Mouse (Mus musculus) myocyte (in vitro differentiated cells): ENCODE results near the gene Itga2. TPM values are rescaled to one million over a fixed set of nuclear protein-coding genes. Genes with fewer than 3 reads are reported as not detected.

ENCODE experiments used
- H3K27me3 ChIP-seq: one replicate; pipeline ENCODE4 v1.6.1; 2011; ENCODE audit not compliant: control insufficient read depth, insufficient read depth, insufficient read length
- H3K36me3 ChIP-seq: one replicate; pipeline ENCODE4 v1.6.1; 2011; ENCODE audit not compliant: control insufficient read depth, insufficient read depth
- H3K4me2 ChIP-seq: one replicate; pipeline ENCODE4 v1.6.1; 2011; ENCODE audit warnings: low read depth, control low read depth
- H3K4me3 ChIP-seq: one replicate; pipeline ENCODE4 v1.5.1; 2011; ENCODE audit warnings: mild to moderate bottlenecking, control low read depth, moderate library complexity
- H3K79me2 ChIP-seq: one replicate; pipeline ENCODE4 v1.6.1; 2011; ENCODE audit not compliant: control insufficient read depth, insufficient read depth
- H3ac ChIP-seq: one replicate; pipeline ENCODE4 v1.6.1; 2011; ENCODE audit not compliant: control insufficient read depth, insufficient read length
- CEBPB ChIP-seq: IDR thresholded peaks from 2 replicates; pipeline ENCODE4 v1.6.1; 2011; ENCODE audit warnings: mild to moderate bottlenecking, moderate library complexity; ENCODE audit not compliant: poor library complexity, insufficient read depth, severe bottlenecking
- E2F4 ChIP-seq: IDR thresholded peaks from one replicate; pipeline ENCODE4 v1.6.1; 2011; ENCODE audit warnings: mild to moderate bottlenecking, control low read depth, moderate library complexity; ENCODE audit not compliant: insufficient read depth
- MAX ChIP-seq: IDR thresholded peaks from one replicate; pipeline ENCODE4 v1.6.1; 2011; ENCODE audit warnings: low read depth, mild to moderate bottlenecking, control low read depth
- MYOD1 ChIP-seq, 3 experiments: IDR thresholded peaks; one replicate each; pipeline ENCODE4 v1.6.1; 2011; ENCODE audit warnings: control low read depth in 2 of 3, low read depth in 2 of 3, mild to moderate bottlenecking in 2 of 3, moderate library complexity in 1 of 3; ENCODE audit not compliant: insufficient read length in 2 of 3, control insufficient read depth in 1 of 3
- MYOG ChIP-seq, 3 experiments: IDR thresholded peaks; one replicate each; pipeline ENCODE4 v1.6.1; 2011; ENCODE audit warnings: control low read depth in 2 of 3, low read depth in 2 of 3, mild to moderate bottlenecking in 2 of 3; ENCODE audit not compliant: insufficient read length in 2 of 3, control insufficient read depth in 1 of 3, insufficient read depth in 1 of 3
- POLR2A ChIP-seq: IDR thresholded peaks from one replicate; pipeline ENCODE4 v1.6.1; 2011; ENCODE audit warnings: low read depth, mild to moderate bottlenecking, control low read depth, moderate library complexity; ENCODE audit not compliant: insufficient read length
- POLR2AphosphoS2 ChIP-seq: IDR thresholded peaks from one replicate; pipeline ENCODE4 v1.6.1; 2011; ENCODE audit warnings: low read depth, control low read depth; ENCODE audit not compliant: insufficient read length
- REST ChIP-seq: IDR thresholded peaks from one replicate; pipeline ENCODE4 v1.6.1; 2011; ENCODE audit warnings: mild to moderate bottlenecking, control low read depth, moderate library complexity; ENCODE audit not compliant: insufficient read depth, insufficient read length
- SRF ChIP-seq: IDR thresholded peaks from one replicate; pipeline ENCODE4 v1.6.1; 2011; ENCODE audit warnings: low read depth; ENCODE audit not compliant: control insufficient read depth, insufficient read length
- TCF12 ChIP-seq: IDR thresholded peaks from one replicate; pipeline ENCODE4 v1.6.1; 2011; ENCODE audit warnings: mild to moderate bottlenecking, control low read depth; ENCODE audit not compliant: poor library complexity, insufficient read depth, severe bottlenecking
- TCF3 ChIP-seq: IDR thresholded peaks from one replicate; pipeline ENCODE4 v1.6.1; 2011; ENCODE audit warnings: low read depth, control low read depth; ENCODE audit not compliant: insufficient read length
- USF1 ChIP-seq: IDR thresholded peaks from one replicate; pipeline ENCODE4 v1.6.1; 2011; ENCODE audit warnings: low read depth, mild to moderate bottlenecking, control low read depth, moderate library complexity
- polyA plus RNA-seq: library from polyadenylated mRNA; unstranded; fragments of >200 nt; fragmentation: generic; extraction: Trizol; gene quantifications from one replicate; pipeline ENCODE4 v1.2.1, GENCODE M21; 2012; ENCODE audit warnings: missing spikeins

Gene Itga2
- polyA plus RNA-seq, 1 experiment = 0.01 TPM

- Histone ChIP-seq H3ac (no peak overlapping the region), H3K4me3 (no peak overlapping the region), H3K36me3 (no peaks in the 10 kb centered on the region), H3K4me2 (no peak overlapping the region), H3K27me3 (no peaks in the 10 kb centered on the region), H3K79me2 (no peaks in the 10 kb centered on the region)
- TF ChIP-seq SRF (no peak), MAX (no peak), MYOG (IDR thresholded peaks at IDR 0.05; ENCODE audit: control insufficient read depth in 1 of 3, insufficient read depth in 1 of 3, insufficient read length in 2 of 3, low read depth in 2 of 3) (no peak), MYOD1 (IDR thresholded peaks at IDR 0.05; ENCODE audit: control insufficient read depth in 1 of 3, insufficient read length in 2 of 3, low read depth in 2 of 3) (no peak), REST (no peak), TCF12 (no peak), E2F4 (no peak), CEBPB (no peak), TCF3 (no peak), POLR2AphosphoS2 (no peak)
Measured at GRCm38 (mm10) chr13:114954516-114954915, 22.6 kb upstream of the Itga2 start.

DNA sequence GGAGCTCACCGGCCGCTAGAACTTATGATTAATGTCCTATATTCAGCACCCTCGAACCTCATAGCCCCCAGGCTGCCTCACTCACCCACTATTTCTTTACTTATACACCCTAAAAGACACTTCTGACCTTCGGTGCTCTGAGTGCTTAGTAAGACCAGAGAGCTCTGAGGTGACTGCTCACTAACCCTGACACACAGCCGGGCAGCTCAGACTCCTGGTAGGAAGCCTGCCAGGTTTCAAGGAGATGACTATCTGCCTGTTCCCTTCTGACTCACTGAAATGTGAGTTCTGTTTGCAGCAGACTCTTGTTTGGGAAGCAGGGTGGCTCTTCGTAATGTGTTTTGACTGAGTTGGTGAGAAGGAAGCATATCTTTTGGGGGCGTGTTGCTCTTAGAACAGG is 1.6 kb upstream of the Itga2 start:
- Histone ChIP-seq H3K79me2 (no peaks in the 10 kb centered on the region), H3K4me3 (no peak overlapping the region), H3K27me3 (no peaks in the 10 kb centered on the region), H3K4me2 (no peak overlapping the region), H3ac (no peak overlapping the region), H3K36me3 (no peaks in the 10 kb centered on the region)
- TF ChIP-seq MYOG (IDR thresholded peaks at IDR 0.05; ENCODE audit: control insufficient read depth in 1 of 3, insufficient read depth in 1 of 3, insufficient read length in 2 of 3, low read depth in 2 of 3) = no peak
- TF ChIP-seq E2F4 = no peak
- TF ChIP-seq CEBPB = no peak
- TF ChIP-seq USF1 = no peak
- TF ChIP-seq SRF = no peak
- TF ChIP-seq POLR2AphosphoS2 = no peak
- no peak for TF ChIP-seq TCF3
- no peak for TF ChIP-seq MYOD1 (IDR thresholded peaks at IDR 0.05; ENCODE audit: control insufficient read depth in 1 of 3, insufficient read length in 2 of 3, low read depth in 2 of 3)
- TF ChIP-seq TCF12 = no peak
- no peak for TF ChIP-seq REST
- TF ChIP-seq POLR2A = no peak

DNA sequence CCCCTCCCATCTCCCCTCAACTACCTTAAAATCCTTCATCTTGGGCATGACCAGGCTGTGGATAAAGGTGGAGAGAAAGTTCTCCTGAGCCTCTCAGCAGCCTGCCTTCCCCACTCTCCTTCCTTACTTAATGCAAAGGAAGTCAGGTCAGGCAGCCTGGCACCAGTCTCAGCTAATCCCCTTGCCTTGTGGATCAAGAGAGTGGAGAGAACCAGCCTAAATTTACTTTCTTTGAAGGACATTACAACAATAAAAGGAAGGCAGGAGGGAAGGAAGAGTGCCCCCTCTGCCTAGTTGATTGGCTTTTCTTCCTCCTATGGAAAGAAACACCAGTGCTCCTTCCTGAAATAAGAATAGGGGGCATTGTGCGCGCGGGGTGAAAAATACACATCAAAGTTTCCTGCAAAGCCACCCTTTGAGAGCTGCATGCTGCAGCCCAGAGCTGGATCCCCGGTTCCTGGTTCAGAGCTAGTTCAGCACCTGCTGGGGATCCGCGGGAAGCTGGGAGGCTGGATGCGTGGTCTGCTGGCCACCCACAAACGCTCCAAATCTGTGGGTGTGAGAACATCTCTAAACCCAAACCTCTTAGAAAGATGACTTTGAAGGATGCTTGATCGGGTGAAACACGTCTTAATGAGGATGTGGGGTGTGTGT is 777 bp downstream of the Itga2 start:
- Histone ChIP-seq H3K27me3 (no peaks in the 10 kb centered on the region), H3K36me3 (no peaks in the 10 kb centered on the region), H3K4me2 (peak overlapping the region; percentile 30), H3K4me3 (no peak overlapping the region), H3K79me2 (no peaks in the 10 kb centered on the region), H3ac (no peak overlapping the region)
- TF ChIP-seq E2F4 (no peak), POLR2A (no peak), MYOG (IDR thresholded peaks at IDR 0.05; ENCODE audit: control insufficient read depth in 1 of 3, insufficient read depth in 1 of 3, insufficient read length in 2 of 3, low read depth in 2 of 3) (no peak), MAX (no peak), TCF12 (no peak), CEBPB (no peak), REST (no peak), TCF3 (no peak), USF1 (no peak), SRF (no peak), MYOD1 (IDR thresholded peaks at IDR 0.05; ENCODE audit: control insufficient read depth in 1 of 3, insufficient read length in 2 of 3, low read depth in 2 of 3) (no peak), POLR2AphosphoS2 (no peak)

GRCm38 (mm10) chr13:114924785-114925184 is 7.1 kb downstream of the Itga2 start:
- H3K36me3 ChIP-seq = no peaks in the 10 kb centered on the region
- no peak overlapping the region for H3K4me2 ChIP-seq
- no peak overlapping the region for H3K4me3 ChIP-seq
- no peaks in the 10 kb centered on the region for H3K27me3 ChIP-seq
- TF ChIP-seq POLR2AphosphoS2 (no peak), CEBPB (no peak), MYOG (IDR thresholded peaks at IDR 0.05; ENCODE audit: control insufficient read depth in 1 of 3, insufficient read depth in 1 of 3, insufficient read length in 2 of 3, low read depth in 2 of 3) (no peak), E2F4 (no peak), MAX (no peak), POLR2A (no peak), USF1 (no peak), MYOD1 (IDR thresholded peaks at IDR 0.05; ENCODE audit: control insufficient read depth in 1 of 3, insufficient read length in 2 of 3, low read depth in 2 of 3) (no peak), TCF12 (no peak), TCF3 (no peak), REST (no peak), SRF (no peak)
- H3K79me2 ChIP-seq = no peaks in the 10 kb centered on the region
- no peak overlapping the region for H3ac ChIP-seq
